Mouse (Mus musculus) lung, postnatal 0 days (tissue): ENCODE measurements around the gene Pi4ka. TPM values are rescaled to one million over a fixed set of nuclear protein-coding genes. Genes with fewer than 3 reads are reported as not detected.

ENCODE experiments used
- ATAC-seq: fragments of 200-750 bp; cut with Nextera tagmentation; 2 replicates; pipeline ENCODE4 v1.8.0; 2017; ENCODE audit warnings: moderate library complexity
- DNase-seq: peaks from one replicate; pipeline ENCODE4 v3.0.0-alpha.2; 2016; ENCODE audit warnings: low spot score
- H3K27ac ChIP-seq: fragments of 300-500 bp; sonication (generic); 2 replicates; pipeline ENCODE4 v1.5.1; 2014; ENCODE audit warnings: antibody characterized with exemption, mild to moderate bottlenecking, low read length, mixed read lengths
- H3K27me3 ChIP-seq: fragments of 300-500 bp; sonication (generic); replicated peaks from 2 replicates; pipeline ENCODE4 v1.6.1; 2014; ENCODE audit warnings: low read length, mixed read lengths; ENCODE audit not compliant: insufficient read depth
- H3K36me3 ChIP-seq: fragments of 300-500 bp; sonication (generic); 2 replicates; pipeline ENCODE4 v1.6.1; 2014; ENCODE audit warnings: low read length, mixed read lengths; ENCODE audit not compliant: insufficient read depth
- H3K4me1 ChIP-seq: fragments of 300-500 bp; sonication (generic); 2 replicates; pipeline ENCODE4 v1.6.1; 2014; ENCODE audit warnings: antibody characterized with exemption, low read depth, low read length, mixed read lengths; ENCODE audit not compliant: insufficient read depth
- H3K4me2 ChIP-seq: fragments of 300-500 bp; sonication (generic); replicated peaks from 2 replicates; pipeline ENCODE4 v1.6.1; 2014; ENCODE audit warnings: low read depth, mild to moderate bottlenecking, low read length, moderate library complexity, mixed read lengths
- H3K4me3 ChIP-seq: fragments of 300-500 bp; sonication (generic); 2 replicates; pipeline ENCODE4 v1.5.1; 2014; ENCODE audit warnings: low read depth, low read length
- H3K9ac ChIP-seq: fragments of 300-500 bp; sonication (generic); replicated peaks from 2 replicates; pipeline ENCODE4 v1.6.1; 2014; ENCODE audit warnings: low read depth, mild to moderate bottlenecking
- H3K9me3 ChIP-seq: fragments of 300-500 bp; sonication (generic); 2 replicates; pipeline ENCODE4 v1.6.1; 2016; ENCODE audit warnings: low read length, mixed read lengths
- CTCF ChIP-seq: IDR thresholded peaks from 2 replicates; pipeline ENCODE4 v1.5.1; 2016; ENCODE audit warnings: antibody characterized with exemption, mild to moderate bottlenecking
- EP300 ChIP-seq: IDR thresholded peaks from 2 replicates; pipeline ENCODE4 v1.6.1; 2016; ENCODE audit warnings: antibody characterized with exemption, mild to moderate bottlenecking, control low read depth
- WGBS: fragments of 180-500 bp; shearing (Covaris S2); extraction: QIAGEN DNeasy Blood & Tissue Kit; methylation state at CpG from one replicate; pipeline ENCODE4 v1.1.7; 2014; 5-methylcytosine and 5-hydroxymethylcytosine counted together
- polyA plus RNA-seq: library from polyadenylated mRNA; unstranded; fragments of >200 nt; fragmentation: Nextera tagmentation; extraction: Ambion mirVana; gene quantifications from 2 replicates; pipeline ENCODE4 v1.2.1, GENCODE M21; 2015

The Pi4ka gene
- polyA plus RNA-seq, 1 experiment from 2014 or later: 14.2 TPM

- Histone ChIP-seq H3K36me3 (no peaks in the 10 kb centered on the region), H3K4me3 (no peak overlapping the region), H3K27me3 (no peaks in the 10 kb centered on the region), H3K27ac (no peak overlapping the region), H3K9ac (no peak overlapping the region), H3K9me3 (no peaks in the 10 kb centered on the region), H3K4me2 (no peak overlapping the region), H3K4me1 (no peaks in the 10 kb centered on the region)
- 85% methylated on average over 4 of the region's 4 CpGs for WGBS
- DNase-seq (no peak), ATAC-seq (no peak)
- TF ChIP-seq CTCF (no peak), EP300 (no peak)
These were observed 23.8 kb downstream of the Pi4ka start for GRCm38 (mm10) chr16:17382306-17382705.

DNA sequence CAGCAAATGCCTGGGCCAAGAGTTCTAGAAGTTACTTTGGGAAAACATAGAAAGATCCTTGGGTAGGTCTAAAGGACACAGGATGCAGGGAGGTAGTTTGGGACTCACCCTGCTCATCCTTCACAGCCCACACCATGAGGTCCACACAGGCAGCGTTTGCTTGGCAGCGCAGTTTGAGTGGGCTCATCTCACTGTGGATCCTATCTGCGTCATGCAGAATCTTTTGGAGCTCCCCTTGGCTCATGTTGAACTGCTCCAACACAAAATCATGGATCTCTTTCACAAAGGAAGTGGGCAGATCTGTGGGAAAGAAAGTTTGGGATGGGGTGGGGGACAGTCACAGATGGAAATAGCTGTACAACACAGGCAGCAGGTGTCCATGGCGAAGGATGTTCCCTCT lies 47.3 kb downstream of the Pi4ka start:
- no peaks in the 10 kb centered on the region for H3K9me3 ChIP-seq
- H3K36me3 ChIP-seq: peaks cover 13% of the 10 kb centered on the region; the same call in 1 of the 2 replicates
- H3K27ac ChIP-seq: no peak overlapping the region
- ATAC-seq (no peak), DNase-seq (no peak)
- H3K4me2 ChIP-seq: no peak overlapping the region
- TF ChIP-seq EP300 (no peak), CTCF (no peak)
- no peaks in the 10 kb centered on the region for H3K4me1 ChIP-seq
- H3K4me3 ChIP-seq: no peak overlapping the region
- H3K27me3 ChIP-seq: no peaks in the 10 kb centered on the region
- WGBS: 95% methylated on average over 4 of the region's 4 CpGs
- H3K9ac ChIP-seq: no peak overlapping the region

- H3K27me3 ChIP-seq: no peaks in the 10 kb centered on the region
- WGBS: 90% methylated on average over 6 of the region's 6 CpGs
- no peak overlapping the region for H3K9ac ChIP-seq
- H3K27ac ChIP-seq: no peak overlapping the region
- ATAC-seq: no peak
- H3K4me1 ChIP-seq: no peaks in the 10 kb centered on the region
- no peak overlapping the region for H3K4me3 ChIP-seq
- TF ChIP-seq CTCF (no peak), EP300 (no peak)
- H3K4me2 ChIP-seq: no peak overlapping the region
- peaks cover 14% of the 10 kb centered on the region; the same call in 1 of the 2 replicates for H3K36me3 ChIP-seq
- no peaks in the 10 kb centered on the region for H3K9me3 ChIP-seq
- DNase-seq: no peak
These were observed 50.1 kb downstream of the Pi4ka start for GRCm38 (mm10) chr16:17356031-17356430.

DNA sequence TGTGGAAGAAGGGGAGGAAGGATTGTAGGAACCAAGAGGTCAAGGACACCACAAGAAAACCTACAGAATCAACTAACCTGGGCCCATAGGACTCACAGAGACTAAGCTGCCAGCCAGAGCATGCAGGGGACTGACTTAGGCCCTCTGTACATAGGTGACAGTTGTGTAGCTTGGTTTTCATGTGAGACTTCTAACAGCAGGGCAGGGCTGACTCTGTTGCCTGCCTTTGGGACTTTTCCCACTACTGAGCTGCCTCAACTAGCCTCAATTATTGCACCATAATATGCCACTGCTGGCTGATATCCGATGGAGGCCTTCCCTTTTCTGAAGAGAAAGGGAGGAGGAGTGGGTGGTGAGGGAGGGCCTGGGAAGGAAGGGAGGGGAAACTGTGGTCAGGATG lies 59.3 kb downstream of the Pi4ka start:
- no peaks in the 10 kb centered on the region for H3K4me1 ChIP-seq
- TF ChIP-seq CTCF: no peak
- TF ChIP-seq EP300: no peak
- no peaks in the 10 kb centered on the region for H3K9me3 ChIP-seq
- no peak for DNase-seq
- no peak overlapping the region for H3K27ac ChIP-seq
- H3K27me3 ChIP-seq: no peaks in the 10 kb centered on the region
- 69% methylated on average over 1 of the region's 1 CpGs for WGBS
- no peak overlapping the region for H3K4me3 ChIP-seq
- no peak for ATAC-seq
- H3K9ac ChIP-seq: no peak overlapping the region
- H3K36me3 ChIP-seq: 0 out of 2 replicates have a peak, but pooled peaks cover 8% of the 10 kb centered on the region
- no peak overlapping the region for H3K4me2 ChIP-seq

DNA sequence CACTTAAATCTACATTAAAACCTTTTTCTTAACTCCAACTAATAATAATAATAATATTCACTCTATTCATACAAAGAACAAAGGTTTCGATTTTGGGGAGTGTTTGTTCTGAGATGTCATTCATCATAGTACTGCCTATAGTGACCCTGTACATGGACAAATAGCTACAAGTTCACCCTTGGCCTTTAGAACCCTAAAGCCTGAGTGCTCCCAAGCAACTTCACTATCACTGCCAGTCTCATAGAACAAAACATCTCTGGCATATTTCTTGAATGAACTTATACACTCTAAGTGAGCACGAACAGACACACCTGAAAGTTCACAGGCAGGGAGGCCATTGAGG lies 60.3 kb downstream of the Pi4ka start:
- H3K27ac ChIP-seq: no peak overlapping the region
- no peak overlapping the region for H3K4me3 ChIP-seq
- no peaks in the 10 kb centered on the region for H3K9me3 ChIP-seq
- no peak overlapping the region for H3K9ac ChIP-seq
- 72% methylated on average over 2 of the region's 2 CpGs for WGBS
- DNase-seq (no peak), ATAC-seq (no peak)
- no peaks in the 10 kb centered on the region for H3K4me1 ChIP-seq
- 0 out of 2 replicates have a peak, but pooled peaks cover 8% of the 10 kb centered on the region for H3K36me3 ChIP-seq
- no peak overlapping the region for H3K4me2 ChIP-seq
- no peak for TF ChIP-seq CTCF
- TF ChIP-seq EP300: no peak
- no peaks in the 10 kb centered on the region for H3K27me3 ChIP-seq

GRCm38 (mm10) chr16:17345141-17345812 lies 60.8 kb downstream of the Pi4ka start:
- H3K36me3 ChIP-seq: 0 out of 2 replicates have a peak, but pooled peaks cover 5% of the 10 kb centered on the region
- H3K9me3 ChIP-seq: no peaks in the 10 kb centered on the region
- WGBS: 32% methylated on average over 8 of the region's 8 CpGs
- DNase-seq: peak; percentile 56
- no peaks in the 10 kb centered on the region for H3K4me1 ChIP-seq
- H3K4me2 ChIP-seq: no peak overlapping the region
- no peak overlapping the region for H3K4me3 ChIP-seq
- no peak overlapping the region for H3K9ac ChIP-seq
- peak; percentile 81 for ATAC-seq
- TF ChIP-seq CTCF: no peak
- H3K27me3 ChIP-seq: no peaks in the 10 kb centered on the region
- H3K27ac ChIP-seq: no peak overlapping the region
